Mouse (Mus musculus) small intestine, adult 10 weeks (tissue): ENCODE data around the gene Gstm4. TPM values are rescaled to one million over a fixed set of nuclear protein-coding genes. Genes with fewer than 3 reads are reported as not detected.

Source experiments
- polyA plus RNA-seq: library from polyadenylated mRNA; stranded (reverse); fragments of 350-450 nt; fragmentation: Illumina TruSeq; extraction: RNeasy Lipid Tissue Mini Kit (QIAGEN cat#74804); gene quantifications from one replicate; pipeline ENCODE4 v1.2.3, GENCODE M21; 2014; ENCODE audit warnings: low replicate concordance

Gene Gstm4
- polyA plus RNA-seq = 8.7 TPM

GRCm38 (mm10) chr3:108044394-108045140 is at the start of gene Gstm4:
Gene Gstm4 (minus strand): TSS chr3:108044894.

GRCm38 (mm10) chr3:108092536-108093115 is 47.9 kb upstream of the Gstm4 start, which contains the start of gene Gnat2:
Gene Gnat2 (plus strand): TSS chr3:108092789.

GRCm38 (mm10) chr3:108086470-108086979 is 41.8 kb upstream of the Gstm4 start, which contains the start of gene Ampd2:
Gene Ampd2 (minus strand): TSS chr3:108086651.

GRCm38 (mm10) chr3:108017473-108018189 is 27.1 kb downstream of the Gstm4 start, which contains the start of gene Gstm1:
Gene Gstm1 (minus strand): TSS chr3:108017973.

Other genes starting within 250 kb of the Gstm4 start
- 73.5 TPM for gene Eps8l3, start 167.7 kb downstream of the Gstm4 start, polyA plus RNA-seq
- 24.6 TPM for gene Gstm5, start 149.1 kb downstream of the Gstm4 start, polyA plus RNA-seq
- gene Gstm7, start 113.1 kb downstream of the Gstm4 start, polyA plus RNA-seq = 6.3 TPM
- gene Gstm6, start 101.1 kb downstream of the Gstm4 start, polyA plus RNA-seq = 87.2 TPM
- 182 TPM for gene Gstm3, start 75.6 kb downstream of the Gstm4 start, polyA plus RNA-seq
- gene Gstm2, start 58.4 kb downstream of the Gstm4 start, polyA plus RNA-seq = 49.4 TPM
- gene Gstm1, start 26.9 kb downstream of the Gstm4 start, polyA plus RNA-seq = 30.0 TPM
- gene Ampd2, start 41.8 kb upstream of the Gstm4 start, polyA plus RNA-seq = 4.9 TPM
- gene Gnat2, start 47.9 kb upstream of the Gstm4 start, polyA plus RNA-seq = 1.3 TPM
- gene Gnai3, start 101.3 kb upstream of the Gstm4 start, polyA plus RNA-seq = 363 TPM
- not detected for gene Gpr61, start 110.0 kb upstream of the Gstm4 start, polyA plus RNA-seq
- 4.0 TPM for gene Amigo1, start 141.4 kb upstream of the Gstm4 start, polyA plus RNA-seq
- gene Cyb561d1, start 156.3 kb upstream of the Gstm4 start, polyA plus RNA-seq = 7.5 TPM
- gene Atxn7l2, start 166.0 kb upstream of the Gstm4 start, polyA plus RNA-seq = 2.3 TPM
- 3.5 TPM for gene Sypl2, start 181.8 kb upstream of the Gstm4 start, polyA plus RNA-seq
- gene Psma5, start 212.0 kb upstream of the Gstm4 start, polyA plus RNA-seq = 99.9 TPM
- 34.5 TPM for gene Sort1, start 239.2 kb upstream of the Gstm4 start, polyA plus RNA-seq